Mouse (Mus musculus) ES-E14 (cell line): Measurements from ENCODE around the gene Ccdc74a.

Source experiments
- HCFC1 ChIP-seq: IDR thresholded peaks from 2 replicates; pipeline ENCODE4 v1.6.1; 2012; ENCODE audit warnings: low read length, inconsistent platforms, borderline replicate concordance; ENCODE audit not compliant: insufficient read depth
- MAFK ChIP-seq: IDR thresholded peaks from 2 replicates; pipeline ENCODE4 v1.6.1; 2014; ENCODE audit warnings: mild to moderate bottlenecking, low read depth, low read length, inconsistent platforms; ENCODE audit not compliant: insufficient read depth
- ZC3H11A ChIP-seq: IDR thresholded peaks from 2 replicates; pipeline ENCODE4 v1.6.1; 2012; ENCODE audit warnings: low read depth, mild to moderate bottlenecking, inconsistent platforms, low read length, borderline replicate concordance

DNA sequence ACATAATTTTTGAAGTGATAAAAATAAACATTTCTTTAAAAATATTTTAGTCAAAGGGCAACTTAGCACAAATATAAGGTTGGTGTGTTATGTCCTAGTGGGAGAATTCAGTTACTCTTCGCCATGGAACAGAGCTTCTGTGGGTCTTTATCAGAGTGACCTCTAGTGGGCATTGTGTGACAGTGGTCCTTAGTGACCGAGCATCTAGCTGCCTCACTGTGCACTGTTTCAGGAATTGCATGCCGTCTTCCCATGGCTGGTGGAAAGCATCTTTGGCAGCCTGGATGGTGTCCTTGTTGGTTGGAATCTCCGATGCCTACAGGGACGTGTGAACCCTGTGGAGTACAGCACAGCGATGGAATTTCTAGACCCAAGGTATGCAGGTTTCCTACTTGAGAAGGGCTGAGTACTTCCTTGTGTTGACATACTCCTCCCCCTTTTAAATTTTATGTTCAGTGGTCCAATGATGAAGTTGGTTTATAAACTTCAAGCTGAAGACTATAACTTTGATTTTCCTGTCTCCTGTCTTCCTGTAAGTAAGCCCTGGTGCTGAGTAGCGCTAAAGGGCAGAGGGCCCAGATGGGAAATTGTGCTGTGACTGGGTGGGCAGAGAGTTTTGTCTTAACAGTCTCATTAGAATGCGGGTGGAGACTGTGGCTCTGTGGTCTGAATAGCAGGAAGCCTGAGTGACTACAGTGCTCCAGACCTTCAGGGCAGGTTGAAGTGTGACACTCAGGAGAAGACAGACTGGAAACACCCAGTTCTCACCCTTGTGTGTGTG lies 20.6 kb upstream of the Ccdc74a start:
- TF ChIP-seq HCFC1 (no peak), MAFK (no peak), ZC3H11A (no peak)
